Mouse (Mus musculus) ovary, postnatal 36 days (tissue): ENCODE data around the gene Hemgn.
A peak's percentile ranks its signal among the peaks of the same experiment; 100 is the strongest.

Experiments used
- DNase-seq: peaks from one replicate; pipeline ENCODE4 v3.0.0; 2022; ENCODE audit warnings: low spot score, mixed read lengths

The Hemgn gene

DNA sequence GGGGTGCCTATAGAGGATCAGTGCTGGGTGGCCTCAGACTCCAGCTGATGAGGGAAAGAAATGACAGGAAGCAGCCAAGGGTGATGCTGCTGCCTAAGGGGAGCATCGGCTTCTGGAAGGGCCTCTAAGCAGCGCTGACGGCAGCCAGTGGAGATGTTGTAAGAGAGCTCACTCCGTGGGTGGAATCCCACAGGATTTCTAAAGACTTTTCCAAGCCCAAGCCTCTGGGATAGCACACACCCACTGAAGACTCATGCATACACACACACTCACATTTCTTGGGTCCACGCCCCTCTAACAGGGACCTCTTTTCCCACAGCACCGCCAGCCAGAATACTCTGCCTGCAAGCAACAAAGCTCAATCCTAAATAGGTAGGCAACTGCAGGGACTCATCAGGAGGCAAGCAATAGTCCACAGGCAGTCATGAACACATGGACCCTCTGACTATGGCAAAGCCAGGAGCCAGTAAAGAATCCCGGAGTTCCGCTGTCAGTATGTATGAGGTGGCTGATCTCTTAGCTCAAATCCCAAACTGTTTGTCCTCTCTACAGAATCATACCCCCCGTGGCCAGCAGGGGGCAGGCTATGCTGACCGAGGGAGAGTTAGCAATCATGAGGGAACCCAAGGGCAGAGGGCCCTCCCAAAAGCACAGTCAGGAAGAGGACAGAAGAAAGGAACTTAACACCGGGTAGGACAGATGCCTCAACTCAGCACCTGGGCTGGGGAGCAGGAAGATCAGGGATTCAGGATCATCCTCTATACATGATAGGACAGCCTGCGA lies 56.8 kb downstream of the Hemgn start:
- DNase-seq = peak; percentile 47

DNA sequence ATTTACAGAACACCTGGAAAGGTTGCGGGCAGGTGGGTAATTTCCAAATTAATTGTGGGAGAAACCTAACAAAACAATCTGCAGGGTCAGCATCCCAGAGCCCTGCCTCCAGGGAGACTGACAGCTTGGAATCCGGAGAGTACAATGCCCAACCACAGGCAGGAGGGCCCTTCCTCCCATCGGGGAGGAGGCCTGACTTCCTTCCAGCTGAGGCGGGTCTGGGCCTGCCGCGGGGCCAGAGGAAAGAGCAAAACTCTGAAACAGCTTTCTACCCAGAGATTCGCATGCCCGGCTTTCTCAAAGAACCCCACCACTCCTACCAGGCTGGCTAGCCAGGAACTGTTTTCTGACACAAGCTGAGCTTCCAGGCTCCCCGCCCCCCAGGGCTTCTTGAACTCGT lies 60.3 kb downstream of the Hemgn start:
- no peak for DNase-seq

DNA sequence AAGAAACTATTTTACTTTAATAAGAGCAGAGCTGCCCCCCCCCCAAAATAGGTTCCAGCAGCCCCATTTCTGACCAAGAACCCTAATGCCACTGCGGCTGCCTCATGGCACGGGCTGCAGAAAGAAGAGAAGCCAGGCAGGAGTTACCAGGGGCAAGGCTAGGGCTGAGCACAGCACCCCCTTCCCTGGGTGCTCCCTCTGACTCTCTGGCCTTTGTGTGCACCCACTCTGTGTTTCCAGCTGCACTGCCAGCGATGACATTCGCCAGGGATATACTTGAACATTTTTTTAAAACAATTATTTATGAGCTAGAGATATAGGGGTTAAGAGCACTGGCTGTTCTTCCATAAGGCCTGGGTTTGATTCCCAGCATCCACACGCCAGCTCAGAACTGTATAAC lies 63.8 kb downstream of the Hemgn start:
- DNase-seq = no peak

DNA sequence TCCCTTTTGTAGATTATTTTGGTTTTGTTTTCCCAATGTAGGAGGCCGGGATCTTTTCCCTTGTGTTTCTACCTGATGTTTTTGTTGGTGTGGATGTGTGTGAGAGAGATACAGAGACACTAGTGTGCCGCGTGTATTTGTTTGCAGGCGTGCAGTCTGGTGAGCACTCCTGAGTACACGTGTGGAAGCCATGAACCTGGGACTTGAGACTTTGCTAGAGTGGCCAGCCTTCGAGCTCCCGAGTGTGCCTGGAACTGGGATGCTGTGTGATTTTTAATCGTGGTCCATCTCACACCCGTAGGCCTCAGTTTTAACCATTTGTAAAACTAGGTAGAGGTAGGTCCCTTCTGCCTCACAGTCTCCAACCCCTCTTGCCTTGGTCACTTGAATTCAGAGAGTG lies 64.4 kb downstream of the Hemgn start:
- no peak for DNase-seq

DNA sequence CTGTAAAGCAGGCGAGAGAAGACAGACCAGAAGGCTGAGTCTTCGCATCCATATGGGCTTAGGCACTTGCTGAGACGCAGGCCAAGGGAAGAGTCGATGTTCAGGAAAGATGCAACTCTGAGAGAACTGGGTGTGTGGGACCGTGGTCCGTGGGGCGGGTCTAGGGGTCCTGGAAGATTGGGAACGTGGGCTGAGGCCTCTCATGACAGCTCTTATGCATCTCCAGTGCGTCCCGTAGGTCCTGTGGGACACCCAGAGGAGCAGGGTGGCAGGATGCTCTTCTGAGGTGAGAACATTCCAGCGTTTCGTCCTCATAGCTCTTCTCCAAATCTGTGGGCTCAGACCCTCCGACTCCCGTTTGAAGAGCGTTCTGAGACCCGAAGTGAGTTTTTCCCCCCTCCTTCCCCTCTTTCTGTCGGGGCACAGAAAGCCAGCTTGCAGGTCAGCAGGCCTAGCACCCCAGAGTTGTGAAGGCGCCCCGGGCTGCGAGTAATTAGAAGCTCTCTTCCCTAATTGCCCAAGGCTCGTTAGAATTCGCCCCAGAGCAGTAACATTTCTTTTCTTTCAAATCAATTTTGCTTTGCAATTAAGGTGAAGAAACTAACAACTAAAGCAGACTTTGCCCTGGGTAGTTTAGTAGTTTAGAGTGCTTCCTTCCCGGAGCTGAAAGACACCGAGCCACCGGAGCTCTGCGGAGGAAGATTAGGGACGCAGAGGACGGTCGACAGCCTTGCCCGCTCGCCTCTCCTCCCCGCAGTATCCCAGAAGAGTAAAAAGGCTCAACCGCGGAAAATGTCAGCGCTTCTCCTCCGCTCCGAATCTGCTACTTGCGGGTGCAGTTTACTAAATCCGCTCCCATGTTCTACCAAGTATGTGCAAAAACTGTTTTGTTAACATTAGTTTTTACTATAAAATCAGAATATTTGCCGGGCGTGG lies 65.5 kb downstream of the Hemgn start:
- DNase-seq = no peak

DNA sequence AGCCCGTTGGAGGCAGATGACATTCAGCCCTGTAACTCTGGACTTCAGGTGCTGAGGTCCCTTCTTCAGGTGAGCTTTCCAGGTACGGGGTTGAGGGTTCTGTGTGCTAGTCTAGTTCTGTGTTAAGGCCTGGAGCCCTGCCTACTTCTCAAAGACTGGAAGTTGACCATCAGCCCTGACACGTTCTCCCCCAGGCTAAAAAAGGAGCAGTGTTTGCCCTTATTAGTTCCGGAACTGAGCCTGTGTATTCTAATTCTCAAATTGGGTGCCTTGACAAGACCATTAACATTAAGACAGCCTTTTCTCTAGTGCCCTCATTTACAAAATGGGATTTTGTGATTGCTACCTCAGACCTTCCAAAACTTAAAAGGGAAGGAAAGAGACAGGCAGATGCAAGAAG lies 66.2 kb downstream of the Hemgn start:
- no peak for DNase-seq

DNA sequence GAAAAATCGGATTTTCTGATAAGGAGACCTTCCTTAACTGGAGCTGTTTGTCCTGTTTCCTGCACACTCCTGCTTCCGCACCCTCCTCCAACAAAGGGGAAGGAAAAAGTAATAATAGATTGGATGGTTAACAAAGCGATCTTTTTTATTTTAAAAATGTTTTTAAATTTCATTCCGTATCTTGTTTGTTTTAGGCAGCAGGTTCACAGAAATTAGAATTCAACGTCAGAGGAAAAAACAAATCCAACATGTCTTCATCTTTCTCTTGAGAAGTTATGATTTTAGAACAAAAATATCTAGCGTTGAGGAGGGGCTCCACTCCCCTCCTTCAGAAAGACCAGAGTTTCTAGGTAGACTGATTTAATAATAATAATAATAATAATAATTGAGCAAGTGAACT lies 67.1 kb downstream of the Hemgn start:
- DNase-seq = no peak

DNA sequence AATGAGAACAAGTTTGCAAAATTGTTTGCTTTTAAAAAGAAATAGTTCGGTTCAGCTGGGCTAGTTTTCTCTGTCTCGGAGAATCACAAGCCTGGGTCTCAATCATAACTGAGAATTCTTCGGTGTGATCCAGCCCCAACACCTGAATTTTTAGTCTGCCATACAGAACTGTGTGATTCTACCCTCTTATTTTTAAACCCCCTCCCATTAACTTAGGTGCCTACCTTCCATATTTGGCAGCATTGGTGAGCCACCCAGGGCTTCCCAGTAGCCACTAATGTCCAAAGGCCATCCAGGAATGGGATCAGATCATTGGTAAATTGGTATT lies 67.6 kb downstream of the Hemgn start:
- DNase-seq = no peak

DNA sequence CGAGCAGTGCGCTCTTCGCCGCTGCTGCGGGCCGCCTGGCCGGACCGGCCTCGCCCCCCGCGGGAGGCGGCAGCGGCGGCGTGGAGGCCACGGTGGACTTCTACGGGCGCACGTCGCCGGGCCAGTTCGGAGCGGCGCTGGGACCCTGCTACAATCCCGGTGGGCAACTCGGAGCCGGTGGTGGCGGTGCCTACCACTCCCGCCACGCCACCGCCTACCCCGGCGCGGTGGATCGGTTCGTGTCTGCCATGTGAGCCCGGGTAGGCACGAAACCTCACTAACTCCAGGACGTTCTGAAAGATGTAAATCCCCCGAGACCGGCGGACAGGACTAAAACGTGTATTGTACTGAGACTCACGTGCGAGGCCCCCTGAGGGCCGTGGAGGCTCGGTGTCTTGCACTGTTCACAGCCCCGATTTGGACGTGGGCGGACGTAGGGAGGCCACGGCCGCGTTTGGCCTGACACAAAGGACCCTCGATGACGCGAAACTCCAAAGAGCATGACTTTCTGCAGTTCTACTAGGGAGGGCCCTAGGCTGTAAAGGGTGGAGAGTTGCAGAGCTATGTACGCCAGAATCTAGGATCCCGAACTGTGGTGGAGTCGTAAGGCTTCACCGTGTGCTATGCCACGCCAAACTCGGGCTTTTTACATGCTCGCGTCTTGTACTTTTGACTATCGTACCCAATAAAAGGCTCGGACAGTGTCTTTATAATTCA lies 68.1 kb downstream of the Hemgn start:
- DNase-seq = no peak

DNA sequence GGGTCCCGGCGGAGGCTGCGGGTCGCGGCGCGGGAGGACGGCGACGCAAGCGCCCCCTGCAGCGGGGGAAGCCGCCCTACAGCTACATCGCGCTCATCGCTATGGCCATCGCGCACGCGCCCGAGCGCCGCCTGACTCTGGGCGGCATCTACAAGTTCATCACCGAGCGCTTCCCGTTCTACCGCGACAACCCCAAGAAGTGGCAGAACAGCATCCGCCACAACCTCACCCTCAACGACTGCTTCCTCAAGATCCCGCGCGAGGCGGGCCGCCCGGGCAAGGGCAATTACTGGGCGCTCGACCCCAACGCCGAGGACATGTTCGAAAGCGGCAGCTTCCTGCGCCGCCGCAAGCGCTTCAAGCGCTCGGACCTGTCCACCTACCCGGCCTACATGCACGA lies 69.0 kb downstream of the Hemgn start:
- DNase-seq = no peak
